Mouse (Mus musculus): ENCODE results near the gene Gpsm3.

The Gpsm3 gene

DNA sequence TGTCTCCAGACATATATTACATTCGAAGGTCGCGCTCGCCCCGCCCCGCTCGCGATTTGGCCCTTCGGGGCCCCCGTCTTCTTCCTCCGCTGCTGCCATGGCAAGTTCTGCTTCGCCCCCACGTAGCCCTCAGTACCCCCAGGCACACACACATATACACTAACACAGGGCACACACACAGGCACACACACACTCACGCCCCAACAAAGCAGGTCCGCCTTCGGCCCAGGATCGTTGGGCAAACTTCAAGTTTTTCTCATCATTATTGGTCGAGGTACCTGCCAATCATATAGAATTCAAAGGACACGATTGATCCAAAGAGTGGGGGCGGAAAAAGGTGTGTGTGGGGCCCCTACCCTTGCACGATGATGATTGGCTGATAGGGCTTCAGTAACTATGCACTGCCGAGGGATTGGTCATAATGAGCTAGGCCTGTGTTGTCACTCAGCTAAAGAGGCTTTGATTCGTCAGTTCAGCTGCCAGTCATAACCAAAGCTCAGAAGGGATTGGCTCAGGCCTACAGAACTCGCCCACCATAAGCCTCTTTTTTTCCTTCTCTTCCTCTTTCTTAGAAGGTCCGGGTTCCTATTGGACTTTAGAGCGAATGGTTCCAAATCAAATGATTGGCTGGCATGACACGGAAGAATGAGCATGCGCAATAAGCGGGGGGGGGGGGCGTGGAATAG lies 13.9 kb downstream of the Gpsm3 start, which contains the start of gene Rnf5:
Rnf5 (minus strand) TSS at position 316 of the 686 bp plus-strand sequence.
- peak; percentile 100 for DNase-seq (ENCODE audit: low read depth)

DNA sequence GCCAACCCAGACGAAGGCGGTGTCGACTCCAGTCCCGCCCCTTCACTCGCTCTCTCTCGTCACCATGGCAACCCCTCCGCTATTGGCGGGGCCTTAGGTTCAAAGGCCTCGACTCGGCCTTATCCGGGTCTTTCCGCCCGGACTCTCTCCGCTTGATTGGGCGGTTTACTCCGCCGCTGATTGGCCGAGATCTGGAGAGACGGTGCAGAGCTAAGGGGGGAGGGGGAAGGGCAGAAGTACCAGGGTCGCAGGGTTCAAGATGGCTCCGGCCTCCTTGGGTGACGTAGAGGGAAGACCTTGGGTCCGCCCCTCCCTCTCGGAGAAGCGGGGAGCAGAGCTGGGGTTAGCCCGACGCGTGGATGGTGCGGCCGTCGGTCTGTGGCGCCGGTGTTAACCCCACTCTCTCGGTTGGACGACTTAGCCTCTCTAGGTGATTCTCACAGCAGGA lies 14.5 kb downstream of the Gpsm3 start, which contains the start of gene Agpat1:
Agpat1 (plus strand) TSS at position 202 of the 448 bp plus-strand sequence.
- DNase-seq (ENCODE audit: low read depth): peak; percentile 99

DNA sequence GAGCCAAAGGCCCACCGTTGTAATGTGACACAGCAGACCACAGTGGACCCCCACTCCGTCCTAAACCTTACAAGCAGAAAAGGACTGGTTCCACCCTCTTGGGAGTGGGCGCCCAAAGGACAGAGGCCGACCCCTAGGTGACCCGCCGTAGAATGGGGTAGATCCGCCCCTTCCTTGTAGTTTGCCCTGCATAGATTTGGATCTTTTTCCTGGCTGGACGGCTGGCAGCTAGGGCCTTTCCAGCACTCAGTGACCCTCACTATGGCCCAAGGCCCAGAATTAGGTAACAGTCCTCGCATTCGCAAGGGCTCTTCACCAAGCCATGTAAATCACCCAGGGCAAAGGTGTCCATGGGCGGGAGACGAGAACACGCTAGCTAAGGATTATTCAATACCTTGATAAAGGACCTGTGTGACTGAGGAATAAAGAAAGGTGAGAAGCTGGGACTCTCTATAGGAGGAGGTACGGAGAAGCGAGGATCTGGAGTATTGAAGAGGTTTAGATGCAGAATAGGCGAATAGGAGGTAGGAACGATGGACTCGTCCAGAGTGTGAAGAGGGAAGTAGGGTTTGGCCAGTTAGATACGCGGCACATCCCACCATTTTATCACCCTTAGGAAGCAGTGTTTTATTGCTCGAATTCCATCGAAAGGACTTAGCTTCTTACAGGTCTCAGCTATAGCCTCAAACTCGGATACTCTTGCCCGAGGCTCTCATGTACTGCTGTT lies 15.1 kb downstream of the Gpsm3 start:
- peak; percentile 60 for DNase-seq (ENCODE audit: low read depth)

DNA sequence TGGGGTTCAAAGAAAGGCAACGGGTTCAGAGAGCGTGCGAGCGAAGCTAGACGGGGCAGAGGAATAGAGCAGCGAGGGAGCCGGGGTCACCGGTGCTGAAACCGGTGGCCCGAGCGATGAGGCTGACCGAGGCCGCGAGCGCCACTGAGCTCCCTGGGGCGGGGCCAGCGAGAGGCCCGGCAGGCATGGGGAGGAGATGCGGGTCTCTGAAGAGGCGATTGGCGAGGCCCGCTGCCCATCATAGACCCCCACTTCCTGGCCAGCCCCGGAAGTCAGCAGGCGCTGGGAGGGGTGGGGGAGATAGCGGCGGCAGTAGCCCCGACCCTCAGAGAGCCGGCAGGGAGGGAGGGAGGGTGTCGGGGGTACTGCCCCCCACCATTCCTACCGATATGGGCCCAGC lies 16.0 kb downstream of the Gpsm3 start:
- peak; percentile 94 for DNase-seq (ENCODE audit: low read depth)

DNA sequence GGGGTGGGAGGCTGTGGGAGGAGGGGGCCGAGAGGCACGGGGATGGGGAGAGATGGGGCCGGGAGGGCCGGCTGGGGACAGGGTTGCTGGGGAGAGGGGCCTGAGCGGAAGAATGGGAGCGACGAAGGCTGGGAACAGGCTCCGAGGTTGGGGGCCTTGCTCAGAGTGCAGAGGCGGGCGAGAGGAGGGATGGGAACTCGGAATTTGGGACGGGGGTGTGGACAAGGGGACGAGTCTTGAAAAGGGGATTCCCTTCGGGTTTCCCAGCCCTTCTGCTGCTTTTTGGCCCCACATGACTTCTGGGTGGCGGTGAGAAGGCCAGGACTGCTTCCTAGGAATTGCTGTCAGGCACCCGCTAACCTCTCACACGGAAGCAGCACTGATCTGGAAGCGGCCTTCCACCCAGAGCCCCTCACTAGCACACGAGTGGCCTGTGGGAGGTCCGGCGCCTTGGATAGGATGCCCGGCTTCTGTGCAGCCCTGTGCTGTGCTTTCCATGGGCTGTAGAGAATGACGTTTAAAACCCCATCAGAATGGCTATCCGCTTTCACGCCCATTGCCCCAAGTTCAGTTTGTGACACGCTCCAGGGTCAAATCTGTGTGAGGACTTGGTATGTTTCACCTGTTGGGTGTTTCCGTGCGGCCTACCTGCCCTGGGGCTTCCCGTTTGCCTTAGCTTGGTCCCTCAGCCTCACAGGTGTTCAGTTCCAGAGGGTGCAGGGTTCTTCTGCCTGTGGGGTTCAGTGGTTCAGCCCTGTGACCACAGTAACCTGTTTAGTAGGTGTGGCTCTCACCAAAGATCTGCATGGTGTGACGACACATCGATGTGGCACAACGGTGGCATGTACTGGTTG lies 16.8 kb downstream of the Gpsm3 start:
- DNase-seq (ENCODE audit: low read depth): peak; percentile 49

DNA sequence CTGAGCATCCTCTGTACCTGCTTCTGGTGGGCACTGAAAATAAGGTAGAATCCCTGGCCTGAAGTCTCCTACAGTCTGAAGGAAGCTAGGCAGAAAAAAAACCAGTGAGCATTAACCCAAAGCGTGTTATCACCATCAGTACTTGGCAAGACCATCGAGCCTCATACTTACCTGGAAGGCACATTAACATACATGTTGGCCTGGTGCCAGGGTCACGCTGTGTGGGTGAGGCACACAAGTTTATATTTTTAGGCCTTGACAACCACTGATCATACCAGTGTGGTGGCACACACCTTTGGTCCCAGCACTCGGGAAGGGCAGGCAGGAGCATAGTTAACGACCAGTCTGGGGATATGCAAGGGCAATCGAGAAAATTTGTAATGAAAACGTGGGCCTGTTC lies 18.4 kb downstream of the Gpsm3 start:
- DNase-seq (ENCODE audit: low read depth): no peak

DNA sequence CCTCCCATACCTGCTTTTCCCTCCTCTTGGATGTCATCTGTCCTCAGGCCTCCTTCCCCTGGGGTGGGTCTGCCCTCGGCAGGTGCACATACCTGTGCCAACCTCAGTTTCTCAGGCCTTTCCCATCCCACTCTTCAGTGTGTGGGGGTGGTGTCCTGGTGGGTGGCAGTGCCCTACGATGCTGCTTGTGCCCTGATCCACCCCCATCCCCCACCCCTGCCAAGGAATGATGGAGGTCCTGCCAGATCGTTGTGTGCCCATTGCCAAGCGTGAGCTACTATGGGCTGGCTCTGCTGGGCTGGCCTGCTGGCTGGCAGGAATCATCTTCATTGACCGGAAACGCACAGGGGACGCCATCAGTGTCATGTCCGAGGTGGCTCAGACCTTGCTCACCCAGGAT lies 21.4 kb downstream of the Gpsm3 start:
- no peak for DNase-seq (ENCODE audit: low read depth)

DNA sequence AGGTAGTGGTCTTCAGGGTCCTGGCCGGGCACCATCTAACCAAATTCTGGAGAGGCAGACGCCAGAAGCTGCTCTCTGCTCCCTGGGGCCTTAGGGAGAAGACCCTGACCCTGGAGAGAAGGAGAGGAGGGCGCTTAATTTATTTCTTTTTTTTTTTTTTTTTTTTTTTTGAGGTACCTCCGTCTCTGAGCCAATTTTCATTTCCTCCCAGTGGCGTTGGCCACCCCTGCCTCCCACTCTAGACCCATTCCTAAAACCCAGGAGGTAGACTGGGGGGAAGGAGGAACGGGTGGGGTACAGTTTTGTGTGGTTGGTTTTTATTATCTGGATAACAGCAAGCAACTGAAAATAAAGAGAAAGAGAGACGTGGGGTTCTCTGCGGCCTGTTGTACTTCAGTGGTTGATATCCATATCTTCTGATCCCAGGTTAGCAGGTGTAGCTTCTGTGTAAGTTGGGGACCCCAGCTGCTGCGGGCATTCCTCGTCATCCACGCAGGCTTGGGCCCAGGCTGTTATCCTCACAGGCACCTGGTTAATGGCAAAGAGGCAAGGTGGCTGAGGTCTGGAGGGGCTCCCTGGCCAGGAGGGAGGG lies 23.5 kb downstream of the Gpsm3 start:
- no peak for DNase-seq (ENCODE audit: low read depth)

DNA sequence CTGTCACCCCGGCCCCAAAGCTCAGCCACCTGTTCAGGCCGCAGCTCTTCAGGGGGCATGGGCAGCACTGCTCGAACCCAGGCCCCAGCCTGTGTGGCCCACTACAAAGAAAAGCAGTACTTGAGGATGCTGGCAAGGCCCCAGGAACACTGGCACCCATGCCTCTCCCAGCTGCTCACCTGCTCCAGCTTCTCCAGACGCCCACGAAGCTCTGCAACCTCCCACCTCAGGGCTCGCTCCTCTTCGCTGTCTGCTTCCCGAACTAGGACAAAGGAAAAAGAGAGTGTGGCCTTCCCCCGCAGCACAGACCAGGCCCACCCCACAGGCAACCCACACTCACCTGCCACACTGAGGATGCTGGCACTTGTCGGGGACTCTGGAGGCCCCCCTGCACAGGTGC lies 24.2 kb downstream of the Gpsm3 start:
- no peak for DNase-seq (ENCODE audit: low read depth)

DNA sequence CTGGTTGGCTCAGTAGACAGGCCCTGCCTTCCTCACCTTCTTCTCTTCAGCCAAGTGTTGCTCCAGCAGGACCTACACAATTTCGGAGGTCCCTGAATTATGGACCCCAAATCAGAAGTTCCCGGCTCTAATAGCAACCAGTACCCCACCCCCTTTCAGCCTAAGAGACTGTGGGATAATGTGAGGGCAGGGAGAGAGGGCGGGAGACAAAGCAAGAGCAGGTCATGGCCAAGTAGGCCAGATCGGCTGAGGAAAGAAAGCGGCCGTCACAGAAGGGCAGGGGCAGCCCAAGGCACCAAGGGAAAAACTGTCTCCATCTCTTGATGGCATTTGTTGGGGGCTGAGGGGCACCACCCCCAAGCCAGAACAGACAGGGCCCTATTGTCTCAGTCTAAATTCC lies 26.3 kb downstream of the Gpsm3 start, which contains the start of gene Egfl8:
Egfl8 (minus strand) TSS at position 101 of the 400 bp plus-strand sequence.
- no peak for DNase-seq (ENCODE audit: low read depth)

DNA sequence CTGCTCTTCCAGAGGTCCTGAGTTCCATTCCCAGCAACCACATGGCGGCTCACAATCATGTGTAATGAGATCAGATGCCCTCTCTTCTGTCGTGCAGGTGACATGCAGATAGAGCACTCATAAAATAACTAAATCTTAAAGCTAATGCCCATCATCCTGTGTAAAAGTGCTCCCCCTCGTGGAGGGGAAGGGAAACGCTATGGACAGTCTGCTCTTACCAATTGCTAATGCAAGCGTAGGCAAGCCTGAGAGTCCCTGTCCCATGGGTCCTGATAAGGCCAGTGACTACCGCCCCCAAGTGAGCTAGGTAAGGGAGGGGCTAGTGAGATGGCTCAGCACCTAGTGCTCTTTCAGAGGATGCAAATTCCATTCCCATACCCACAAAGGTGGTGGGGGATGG lies 29.4 kb downstream of the Gpsm3 start:
- DNase-seq (ENCODE audit: low read depth): peak; percentile 90

DNA sequence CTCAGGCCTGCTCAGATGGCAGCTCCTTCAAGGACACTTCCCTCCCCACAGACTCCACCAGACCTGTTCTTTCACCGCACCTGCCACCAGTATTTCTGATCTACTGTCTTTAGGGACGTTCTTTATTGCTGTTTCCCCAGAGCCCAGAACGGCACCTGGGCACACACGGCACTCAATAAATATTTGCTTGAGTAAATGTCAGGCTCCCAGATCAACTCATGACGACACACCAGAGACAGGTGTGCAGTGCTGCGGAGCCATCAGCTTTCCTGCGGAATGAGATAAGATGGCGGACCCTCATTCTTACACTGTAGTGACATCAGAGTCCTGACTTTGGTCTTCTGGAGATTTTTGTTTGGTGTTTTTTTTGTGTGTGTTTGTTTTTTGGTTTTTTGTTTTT lies 31.4 kb downstream of the Gpsm3 start:
- DNase-seq (ENCODE audit: low read depth): no peak

DNA sequence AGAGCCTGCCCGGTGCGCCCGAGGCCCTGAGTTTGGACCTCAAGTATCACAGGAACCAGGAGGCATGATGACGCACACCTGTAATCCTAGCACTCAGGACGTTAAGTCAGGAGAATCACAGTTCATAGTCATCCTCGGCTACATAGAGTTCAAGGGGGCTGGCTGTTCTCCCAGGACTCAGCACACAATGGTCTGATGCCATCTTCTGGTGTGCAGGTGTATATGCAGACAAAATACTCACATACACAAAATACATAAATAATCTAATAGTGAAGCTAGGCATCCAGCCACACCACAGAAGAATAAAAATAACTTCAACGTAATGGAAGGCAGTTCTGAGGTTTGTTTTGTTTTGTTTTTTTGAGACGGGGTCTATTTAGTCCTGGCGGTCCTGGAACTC lies 33.6 kb downstream of the Gpsm3 start:
- DNase-seq (ENCODE audit: low read depth): no peak

DNA sequence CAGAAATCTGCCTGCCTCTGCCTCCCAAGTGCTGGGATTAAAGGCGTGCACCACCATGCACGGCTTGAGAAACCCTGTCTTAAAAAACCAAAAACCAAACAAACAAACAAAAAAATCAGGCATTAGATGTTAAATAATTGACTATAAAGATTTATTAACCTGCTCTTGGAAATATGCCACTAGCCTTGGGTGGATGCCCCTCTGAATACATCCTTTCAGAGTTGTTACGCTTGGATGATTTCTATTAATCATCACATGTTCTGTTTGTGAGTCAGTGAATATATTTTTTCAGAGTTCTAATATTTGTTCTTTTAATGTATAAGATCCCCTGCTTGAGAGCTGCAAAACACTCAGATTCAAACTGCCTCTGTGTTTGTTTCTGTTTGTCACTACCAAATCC lies 35.4 kb downstream of the Gpsm3 start:
- DNase-seq (ENCODE audit: low read depth): no peak

DNA sequence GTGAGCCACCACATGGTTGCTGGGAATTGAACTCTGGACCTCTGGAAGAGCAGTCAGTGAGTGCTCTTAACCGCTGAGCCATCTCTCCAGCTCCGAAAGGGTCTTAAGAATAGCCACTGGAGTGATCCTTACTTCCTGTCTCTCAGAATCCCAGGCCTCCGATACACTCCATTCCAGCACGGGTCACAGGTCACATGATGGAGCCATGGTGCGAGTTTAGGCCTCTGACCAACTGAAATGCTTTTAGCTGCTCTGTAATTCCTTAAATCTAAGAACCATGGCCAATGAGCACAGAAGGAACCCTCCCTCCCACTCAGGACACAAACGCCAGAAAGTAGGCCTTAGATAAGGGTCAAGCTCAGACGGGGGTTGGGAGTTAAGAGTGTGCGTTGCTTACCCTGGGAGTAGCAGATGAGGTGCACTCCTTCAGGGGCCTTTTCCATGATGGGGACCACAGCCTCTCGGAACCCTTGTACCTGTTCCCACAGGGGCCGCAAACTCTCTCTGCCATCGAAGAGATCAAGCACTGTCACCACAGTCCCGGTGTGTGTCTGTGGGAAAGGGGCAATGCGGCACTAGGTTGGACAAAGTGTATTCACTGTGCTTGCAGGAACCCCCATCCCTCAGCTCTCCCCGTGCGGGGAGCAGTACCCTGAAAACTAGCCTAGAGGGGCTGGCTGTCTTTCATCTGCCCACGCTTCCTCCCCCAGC lies 36.6 kb downstream of the Gpsm3 start:
- DNase-seq (ENCODE audit: low read depth): no peak

DNA sequence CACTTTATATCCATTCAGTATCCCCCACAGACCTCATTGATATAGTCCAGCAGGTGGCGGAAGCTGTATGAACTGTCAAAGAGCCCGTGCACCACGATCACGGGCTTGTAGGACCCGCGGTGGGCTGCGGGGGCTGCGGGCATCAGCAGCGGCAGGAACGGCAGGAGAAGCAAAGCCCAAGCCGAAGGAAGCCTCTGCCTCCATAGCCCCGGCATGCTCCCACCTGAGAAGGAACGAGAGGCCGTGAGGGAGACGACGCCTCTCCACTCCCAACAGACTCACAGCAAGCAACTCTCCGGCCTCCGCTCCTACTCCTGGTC lies 37.1 kb downstream of the Gpsm3 start:
- DNase-seq (ENCODE audit: low read depth): peak; percentile 63

DNA sequence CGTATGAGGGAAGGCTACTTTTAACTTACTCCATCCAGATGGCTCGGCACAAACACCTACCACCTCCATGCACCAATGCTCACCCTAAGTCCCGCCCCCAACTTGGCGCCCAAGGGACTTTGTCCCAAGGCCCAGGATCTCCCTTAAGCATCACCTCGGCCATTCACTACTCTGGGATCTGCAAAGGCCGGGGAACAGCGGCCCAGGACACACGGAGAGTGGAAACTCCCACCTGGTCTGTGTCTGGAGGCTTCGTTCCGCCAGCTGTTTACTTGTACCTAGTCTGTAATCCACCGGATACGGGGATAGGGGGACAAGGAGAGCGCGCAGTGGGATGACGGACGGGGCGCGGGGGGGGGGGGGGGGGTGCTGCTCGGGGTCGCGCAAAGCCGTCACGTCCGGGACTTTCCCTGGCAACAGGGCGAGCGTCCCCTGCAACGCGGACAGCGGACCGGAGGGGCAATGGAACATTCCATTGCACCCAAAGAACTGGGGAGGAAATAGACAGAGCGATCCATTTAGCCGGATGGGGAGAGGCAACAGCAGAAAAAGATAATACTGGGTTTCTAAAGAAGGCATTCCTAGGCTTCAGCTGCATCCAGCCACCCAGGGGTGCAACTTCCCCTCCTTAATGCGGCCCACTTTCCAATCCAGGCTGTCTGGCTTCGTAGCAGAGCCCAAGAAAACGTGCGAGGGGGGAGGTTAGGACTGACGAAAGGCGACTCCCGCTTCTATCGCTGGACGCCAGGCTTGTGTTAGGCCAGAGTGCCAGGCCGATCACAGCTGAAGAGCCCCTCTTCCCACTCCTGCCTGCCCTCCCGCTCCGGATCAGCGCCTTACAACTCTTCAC lies 37.7 kb downstream of the Gpsm3 start:
- peak; percentile 84 for DNase-seq (ENCODE audit: low read depth)

DNA sequence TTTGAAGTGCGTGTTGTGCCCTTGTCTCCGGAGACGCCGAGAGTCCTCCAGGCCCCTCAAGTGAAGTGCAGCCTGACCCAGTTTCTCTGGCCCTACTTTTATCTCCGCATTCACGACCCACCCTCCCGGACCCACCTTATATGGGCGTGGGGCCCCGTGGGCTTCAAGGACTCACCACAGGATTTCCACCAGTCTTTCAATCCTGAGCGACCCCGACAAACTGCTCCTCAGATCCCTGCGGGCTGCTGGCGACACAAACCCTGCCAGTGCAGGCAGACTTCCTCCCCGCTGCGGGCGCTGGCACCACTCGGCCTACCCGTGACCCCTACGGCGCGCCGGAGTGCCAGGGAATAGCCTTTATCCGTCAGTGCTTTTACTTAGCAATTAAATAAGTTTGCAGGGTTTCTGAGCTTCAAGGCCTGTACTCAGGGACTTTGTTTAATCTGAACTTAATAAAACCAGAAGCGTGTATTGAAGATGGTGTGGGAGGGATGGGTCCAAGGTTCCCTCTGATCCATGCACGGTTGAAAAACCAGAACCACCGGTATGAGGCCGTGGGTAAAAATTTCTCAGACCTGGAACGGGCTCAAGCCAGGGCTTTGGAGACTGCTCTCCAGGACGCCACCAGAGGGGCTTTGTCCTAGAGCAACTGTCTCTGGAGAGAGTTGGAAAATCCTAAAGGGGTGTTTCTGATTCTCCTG lies 38.5 kb downstream of the Gpsm3 start, which contains the start of gene Ppt2:
Ppt2 (minus strand) TSS at position 568 of the 701 bp plus-strand sequence.
- peak; percentile 54 for DNase-seq (ENCODE audit: low read depth)

DNA sequence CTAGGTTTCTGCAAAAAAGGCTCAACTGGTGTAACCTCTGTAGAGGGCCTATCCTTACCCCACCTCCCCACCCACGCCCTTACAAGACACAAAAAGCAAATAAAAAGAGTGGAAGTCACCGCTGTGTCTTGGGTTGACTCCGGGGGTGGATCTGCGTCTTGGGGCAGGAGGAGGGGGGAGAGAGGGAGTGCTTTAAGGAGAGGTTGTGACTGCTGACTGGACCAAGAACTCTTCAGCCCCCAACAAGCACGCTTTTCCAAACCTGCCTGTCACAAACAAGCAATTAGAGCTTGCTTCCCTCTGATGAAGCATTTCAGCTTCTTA lies 39.0 kb downstream of the Gpsm3 start:
- DNase-seq (ENCODE audit: low read depth): no peak

DNA sequence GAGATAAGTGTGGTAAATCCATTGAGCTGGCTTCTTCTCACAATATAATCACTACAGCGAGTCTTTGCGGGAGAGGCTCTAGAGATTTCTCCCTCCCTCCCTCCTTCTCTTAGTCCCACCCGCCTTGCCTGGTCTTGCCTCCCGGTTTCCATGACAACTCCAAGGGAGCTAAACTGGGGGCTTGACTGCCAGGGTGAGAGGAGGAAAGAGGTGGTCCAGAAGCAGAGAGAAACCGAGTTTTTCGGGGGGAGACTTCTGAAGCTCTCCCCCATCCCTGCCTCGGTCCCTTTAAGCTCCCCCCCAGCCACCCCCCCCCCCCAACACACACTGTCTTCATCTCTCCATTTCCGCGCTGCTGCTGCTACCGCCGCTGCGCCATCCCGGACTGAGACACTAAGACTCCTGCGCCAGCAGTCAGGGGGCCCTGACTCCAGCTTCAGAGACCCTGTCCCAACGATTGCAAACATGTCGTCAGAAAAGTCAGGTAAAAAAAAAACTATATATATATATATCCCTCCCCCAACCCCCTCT lies 39.7 kb downstream of the Gpsm3 start, which contains the start of gene Prrt1:
Prrt1 (plus strand) TSS at position 313 of the 531 bp plus-strand sequence.
- peak; percentile 39 for DNase-seq (ENCODE audit: low read depth)

All from naive thymus-derived CD4-positive, alpha-beta T cell, adult 2 months (primary cell).